Mouse (Mus musculus) C2C12 (cell line): ENCODE data around the gene Tpbgl. TPM values are rescaled to one million over a fixed set of nuclear protein-coding genes. Genes with fewer than 3 reads are reported as not detected.

Source experiments
- H3K27me3 ChIP-seq: one replicate; pipeline ENCODE4 v1.6.1; 2011; ENCODE audit not compliant: control insufficient read depth, insufficient read depth, insufficient read length
- H3K36me3 ChIP-seq: one replicate; pipeline ENCODE4 v1.6.1; 2011; ENCODE audit not compliant: control insufficient read depth, insufficient read depth
- H3K4me3 ChIP-seq: one replicate; pipeline ENCODE4 v1.5.1; 2011; ENCODE audit warnings: mild to moderate bottlenecking, control low read depth; ENCODE audit not compliant: poor library complexity, insufficient read depth, severe bottlenecking
- H3K79me2 ChIP-seq: one replicate; pipeline ENCODE4 v1.6.1; 2011; ENCODE audit not compliant: control insufficient read depth, insufficient read depth
- H3K79me3 ChIP-seq: one replicate; pipeline ENCODE4 v1.6.1; 2011; ENCODE audit warnings: low read depth, control low read depth
- H3ac ChIP-seq: one replicate; pipeline ENCODE3; 2011; ENCODE audit warnings: low read depth; ENCODE audit not compliant: control insufficient read depth, insufficient read length
- CEBPB ChIP-seq: IDR thresholded peaks from one replicate; pipeline ENCODE4 v1.6.1; 2011; ENCODE audit warnings: low read depth, mild to moderate bottlenecking, control low read depth, moderate library complexity
- CTCF ChIP-seq: IDR thresholded peaks from one replicate; pipeline ENCODE4 v1.5.1; 2011; ENCODE audit not compliant: control insufficient read depth, insufficient read depth, insufficient read length
- FOSL1 ChIP-seq: IDR thresholded peaks from one replicate; pipeline ENCODE4 v1.8.0; 2011; ENCODE audit warnings: mild to moderate bottlenecking, low read length; ENCODE audit not compliant: poor library complexity, insufficient read depth, severe bottlenecking
- MAX ChIP-seq: IDR thresholded peaks from one replicate; pipeline ENCODE4 v1.6.1; 2011; ENCODE audit warnings: mild to moderate bottlenecking, control low read depth
- MYOD1 ChIP-seq: IDR thresholded peaks from one replicate; pipeline ENCODE4 v1.6.1; 2011; ENCODE audit warnings: low read depth; ENCODE audit not compliant: control insufficient read depth, insufficient read length
- MYOG ChIP-seq: IDR thresholded peaks from one replicate; pipeline ENCODE4 v1.6.1; 2011; ENCODE audit not compliant: control insufficient read depth, insufficient read length; ENCODE audit errors: extremely low read depth
- USF1 ChIP-seq: IDR thresholded peaks from one replicate; pipeline ENCODE4 v1.6.1; 2011; ENCODE audit warnings: low read depth, mild to moderate bottlenecking, control low read depth, moderate library complexity
- polyA plus RNA-seq: library from polyadenylated mRNA; unstranded; fragments of >200 nt; fragmentation: generic; extraction: Trizol; gene quantifications from one replicate; pipeline ENCODE4 v1.2.1, GENCODE M21; 2012; ENCODE audit warnings: missing spikeins

Gene Tpbgl
- polyA plus RNA-seq, 1 experiment = not detected

DNA sequence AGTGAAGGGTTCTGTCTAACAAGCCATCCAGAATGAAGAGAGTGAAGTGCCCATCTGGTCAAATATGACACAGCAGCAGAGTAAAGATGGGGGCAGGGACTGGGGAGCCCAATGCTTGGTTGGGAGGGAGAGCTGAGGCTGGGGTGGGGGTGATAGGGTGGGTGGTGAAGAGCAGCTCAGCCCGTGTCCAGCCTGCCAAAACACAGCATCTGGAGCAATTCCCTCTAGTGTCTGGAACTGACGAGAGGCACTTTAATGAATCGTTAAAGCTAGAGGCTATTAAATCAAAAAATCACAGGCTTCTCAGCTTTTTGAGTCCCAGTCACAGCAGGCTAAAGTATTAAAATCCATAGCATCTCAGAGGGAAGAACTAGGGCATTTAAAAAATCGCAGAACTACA, 22.7 kb upstream of the Tpbgl start:
- Histone ChIP-seq H3ac (no peak overlapping the region), H3K4me3 (no peak overlapping the region), H3K79me3 (no peaks in the 10 kb centered on the region), H3K27me3 (peaks cover 2% of the 10 kb centered on the region), H3K79me2 (no peaks in the 10 kb centered on the region), H3K36me3 (no peaks in the 10 kb centered on the region)
- TF ChIP-seq FOSL1 (no peak), MYOG (no peak), MYOD1 (no peak), CTCF (no peak), CEBPB (no peak), USF1 (no peak), MAX (no peak)

DNA sequence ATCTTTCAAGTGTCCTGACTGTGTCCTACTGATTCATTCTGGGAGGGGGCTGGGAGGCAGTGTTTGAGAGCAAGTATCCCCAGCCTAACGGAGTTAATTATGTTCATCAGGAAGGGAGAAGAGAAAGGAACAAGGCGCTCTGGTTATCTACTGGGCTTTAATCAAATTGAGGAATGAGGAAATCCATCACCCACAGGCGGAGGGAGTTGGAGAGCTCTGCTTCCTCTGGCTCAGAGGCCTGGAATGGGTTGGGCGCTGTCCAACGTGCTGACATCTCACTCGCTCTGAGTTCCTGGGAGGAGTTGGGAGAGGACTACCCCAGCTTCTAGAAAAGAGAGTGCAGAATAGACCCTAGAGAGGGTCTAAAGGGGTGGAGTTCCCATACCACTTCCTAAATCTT, 21.7 kb upstream of the Tpbgl start:
- no peak overlapping the region for H3ac ChIP-seq
- H3K27me3 ChIP-seq = peaks cover 3% of the 10 kb centered on the region
- no peaks in the 10 kb centered on the region for H3K79me3 ChIP-seq
- TF ChIP-seq MAX (no peak), USF1 (no peak), CTCF (no peak), MYOD1 (no peak), MYOG (no peak), FOSL1 (no peak), CEBPB (no peak)
- no peaks in the 10 kb centered on the region for H3K36me3 ChIP-seq
- no peak overlapping the region for H3K4me3 ChIP-seq
- H3K79me2 ChIP-seq = no peaks in the 10 kb centered on the region

DNA sequence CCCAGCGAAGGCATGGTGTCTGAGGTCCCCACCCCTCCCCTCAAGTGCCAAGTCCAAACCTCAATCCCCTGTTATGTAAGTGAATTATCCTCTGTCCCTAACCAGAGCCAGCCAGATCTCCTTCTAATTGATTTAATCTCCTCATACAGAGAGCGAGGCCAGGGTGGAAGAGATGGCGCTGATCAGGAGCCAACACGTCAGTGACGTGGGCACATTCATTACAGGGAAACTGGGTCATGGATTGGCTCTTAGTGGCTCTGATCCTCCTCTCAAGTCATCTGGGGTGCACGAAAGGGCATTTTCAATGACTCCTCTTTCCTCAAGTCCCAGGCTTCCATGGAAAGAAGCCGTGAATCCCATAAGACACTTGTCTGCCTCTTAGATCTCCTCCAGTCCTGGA, 17.8 kb upstream of the Tpbgl start:
- Histone ChIP-seq H3ac (no peak overlapping the region), H3K79me3 (no peaks in the 10 kb centered on the region), H3K79me2 (no peaks in the 10 kb centered on the region), H3K4me3 (no peak overlapping the region), H3K36me3 (no peaks in the 10 kb centered on the region), H3K27me3 (peaks cover 8% of the 10 kb centered on the region)
- TF ChIP-seq USF1 = no peak
- no peak for TF ChIP-seq MYOD1
- no peak for TF ChIP-seq CEBPB
- TF ChIP-seq FOSL1 = no peak

DNA sequence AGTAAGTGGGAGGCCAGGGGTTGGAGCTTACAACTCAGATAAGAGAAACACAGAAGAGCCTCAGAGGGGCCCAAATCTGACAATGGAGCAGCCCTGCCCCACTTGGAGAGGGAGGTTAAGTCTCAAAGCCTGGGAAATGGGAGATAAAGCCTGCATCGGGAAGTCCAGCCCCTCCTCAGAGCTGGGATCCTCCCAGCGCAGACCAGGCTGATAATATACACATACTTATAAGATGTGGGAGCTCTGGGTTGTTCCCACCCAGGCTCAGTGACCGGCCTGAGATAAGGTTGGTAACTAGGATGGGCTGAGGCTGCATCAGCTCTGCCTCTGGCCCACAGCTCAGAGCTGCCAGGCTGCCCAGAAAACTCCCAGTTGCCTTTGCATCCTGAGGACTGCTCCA, 15.2 kb upstream of the Tpbgl start:
- Histone ChIP-seq H3ac (no peak overlapping the region), H3K27me3 (peaks cover 8% of the 10 kb centered on the region), H3K79me3 (no peaks in the 10 kb centered on the region), H3K36me3 (no peaks in the 10 kb centered on the region), H3K79me2 (no peaks in the 10 kb centered on the region), H3K4me3 (no peak overlapping the region)
- TF ChIP-seq MAX = no peak
- no peak for TF ChIP-seq MYOG
- TF ChIP-seq CEBPB = no peak

DNA sequence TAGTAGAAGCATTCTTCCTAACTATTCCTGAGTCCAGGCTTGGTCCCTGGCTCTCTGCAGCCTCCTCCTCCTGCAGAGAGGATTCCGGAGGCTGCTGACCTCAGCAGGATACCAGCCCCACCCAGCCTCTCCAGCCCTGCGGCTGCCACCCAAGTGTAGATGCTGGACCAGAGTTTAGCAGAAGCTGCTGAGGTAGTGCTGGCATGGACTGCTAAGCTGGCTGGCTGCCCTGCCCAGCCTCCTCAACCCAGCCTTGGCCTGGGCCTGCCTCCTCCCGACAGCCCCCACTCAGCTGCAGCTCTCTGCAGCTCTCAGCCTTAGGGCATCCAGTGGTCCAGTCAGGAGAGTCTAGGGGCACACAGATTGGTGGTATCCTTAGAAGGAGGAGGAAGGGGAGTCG, 14.3 kb upstream of the Tpbgl start:
- Histone ChIP-seq H3K27me3 (peaks cover 8% of the 10 kb centered on the region), H3K79me2 (no peaks in the 10 kb centered on the region), H3K4me3 (no peak overlapping the region), H3K36me3 (no peaks in the 10 kb centered on the region), H3ac (no peak overlapping the region), H3K79me3 (no peaks in the 10 kb centered on the region)
- no peak for TF ChIP-seq MYOG
- TF ChIP-seq FOSL1 = no peak
- TF ChIP-seq CTCF = no peak
- TF ChIP-seq CEBPB = no peak
- no peak for TF ChIP-seq MYOD1
- TF ChIP-seq USF1 = no peak
- TF ChIP-seq MAX = no peak

DNA sequence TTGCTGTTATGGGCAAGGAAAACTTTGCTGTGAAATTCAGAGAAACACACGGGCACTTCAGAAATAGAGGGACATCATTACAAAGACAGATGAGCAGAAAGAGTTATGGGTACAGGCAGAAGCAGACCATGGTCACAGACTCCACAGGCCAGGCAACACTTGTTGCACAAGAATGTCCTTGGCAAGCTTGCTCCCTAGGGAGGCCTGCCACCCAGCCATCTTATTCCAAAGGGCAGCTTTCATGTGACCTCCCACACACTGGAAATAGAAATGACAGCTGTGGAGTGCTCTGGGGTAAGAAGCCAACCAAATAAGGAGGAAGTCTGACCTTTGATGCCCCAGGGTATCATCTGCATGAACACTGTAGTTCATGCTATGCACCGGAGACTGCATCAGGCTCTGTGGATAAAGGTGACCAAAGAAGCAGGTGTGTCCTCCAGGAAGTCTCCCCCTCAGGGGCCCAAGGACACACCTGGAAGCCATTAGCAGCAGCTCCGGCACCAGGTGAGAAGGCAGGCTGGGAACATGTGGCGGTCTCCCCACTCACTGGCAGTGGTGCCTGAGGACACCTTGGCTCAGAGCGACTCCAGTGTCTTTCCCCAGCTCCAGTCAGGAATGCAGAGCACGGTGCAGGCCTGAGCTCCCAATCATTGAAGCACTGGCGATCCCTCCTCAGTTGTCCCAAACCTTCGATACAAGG, 7.2 kb upstream of the Tpbgl start:
- no peak overlapping the region for H3ac ChIP-seq
- no peaks in the 10 kb centered on the region for H3K36me3 ChIP-seq
- no peaks in the 10 kb centered on the region for H3K79me3 ChIP-seq
- H3K79me2 ChIP-seq = no peaks in the 10 kb centered on the region
- no peak for TF ChIP-seq CEBPB
- TF ChIP-seq MAX = no peak
- no peak for TF ChIP-seq MYOD1
- no peak for TF ChIP-seq CTCF
- no peak for TF ChIP-seq USF1
- TF ChIP-seq MYOG = no peak
- no peak for TF ChIP-seq FOSL1
- H3K27me3 ChIP-seq = peaks cover 7% of the 10 kb centered on the region
- no peak overlapping the region for H3K4me3 ChIP-seq
